Mouse (Mus musculus): ENCODE data around the gene Hdhd5. TPM values are rescaled to one million over a fixed set of nuclear protein-coding genes. Genes with fewer than 3 reads are reported as not detected.

Hdhd5 gene
- total and polyA plus RNA-seq, 2 experiments from 2014 or later, result 11.3 to 26.6 TPM

DNA sequence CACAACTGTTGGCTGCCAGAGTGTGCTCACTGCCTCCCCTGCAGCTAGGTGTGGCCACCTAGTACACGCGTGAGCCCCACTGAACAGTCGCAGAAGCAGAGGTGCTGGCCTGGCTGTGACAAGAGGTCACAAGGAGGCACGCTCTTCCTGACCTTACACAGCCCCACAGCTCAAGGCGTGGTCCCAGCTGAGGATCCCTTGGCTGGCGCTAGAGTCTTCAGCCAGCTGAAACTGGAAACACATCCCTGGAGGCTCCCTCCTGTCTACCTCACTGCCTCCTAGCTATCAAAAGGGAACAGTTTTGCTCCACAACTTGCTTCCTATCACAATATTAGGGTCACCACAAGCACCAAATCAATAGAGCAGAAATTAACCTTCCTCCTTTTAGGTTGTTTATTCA, 19.9 kb downstream of the Hdhd5 start:
- Histone ChIP-seq H3K36me3 (replicated peaks; ENCODE audit: control insufficient read depth, insufficient read depth, low read length) (0 out of 2 replicates have a peak, but pooled peaks cover 27% of the 10 kb centered on the region), H3K27ac (ENCODE audit: low read depth) (no peak overlapping the region), H3K9ac (replicated peaks; ENCODE audit: low read depth, low read length) (no peak overlapping the region), H3K4me2 (ENCODE audit: low read depth, low read length) (no peak overlapping the region), H3K27me3 (ENCODE audit: control insufficient read depth, insufficient read depth, low read length) (no peaks in the 10 kb centered on the region), H3K4me3 (ENCODE audit: low read depth, low read length) (no peak overlapping the region), H3K9me3 (replicated peaks; ENCODE audit: control insufficient read depth, low read length) (no peaks in the 10 kb centered on the region), H3K4me1 (ENCODE audit: control insufficient read depth, insufficient read depth) (no peaks in the 10 kb centered on the region)
- TF ChIP-seq EP300 (IDR thresholded peaks at IDR 0.05; ENCODE audit: low read depth) (no peak), CTCF (IDR thresholded peaks at IDR 0.05; ENCODE audit: low read depth) (no peak)
- WGBS, result 89% methylated on average over 6 of the region's 6 CpGs
- DNase-seq (ENCODE audit: low spot score) (no peak), ATAC-seq (ENCODE audit: insufficient read depth, low read depth) (no peak)

DNA sequence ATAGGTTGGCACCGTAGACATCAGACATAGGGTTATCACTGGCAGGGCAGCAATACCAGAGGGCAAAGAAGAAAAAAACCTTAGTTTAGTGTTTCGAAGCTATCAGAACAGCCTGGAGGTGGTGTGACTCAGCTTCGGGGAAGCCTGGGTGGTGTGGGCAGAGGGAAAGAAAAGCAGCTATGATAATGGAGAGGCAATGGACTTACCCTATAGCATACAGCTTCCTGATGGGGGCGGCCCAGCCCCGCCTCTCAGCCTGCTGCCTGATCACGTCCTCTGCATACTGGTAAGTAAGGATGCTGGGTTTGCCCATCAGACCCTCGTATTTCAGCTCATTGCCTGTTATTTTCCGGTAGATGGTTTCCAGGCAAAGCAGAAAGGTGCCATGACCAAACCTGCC, 20.7 kb downstream of the Hdhd5 start:
- Histone ChIP-seq H3K27ac (ENCODE audit: low read depth) (no peak overlapping the region), H3K9me3 (replicated peaks; ENCODE audit: control insufficient read depth, low read length) (no peaks in the 10 kb centered on the region), H3K4me2 (ENCODE audit: low read depth, low read length) (no peak overlapping the region), H3K27me3 (ENCODE audit: control insufficient read depth, insufficient read depth, low read length) (no peaks in the 10 kb centered on the region), H3K4me3 (ENCODE audit: low read depth, low read length) (no peak overlapping the region), H3K36me3 (replicated peaks; ENCODE audit: control insufficient read depth, insufficient read depth, low read length) (0 out of 2 replicates have a peak, but pooled peaks cover 27% of the 10 kb centered on the region), H3K9ac (replicated peaks; ENCODE audit: low read depth, low read length) (no peak overlapping the region), H3K4me1 (ENCODE audit: control insufficient read depth, insufficient read depth) (no peaks in the 10 kb centered on the region)
- no peak for ATAC-seq (ENCODE audit: insufficient read depth, low read depth)
- no peak for TF ChIP-seq EP300 (IDR thresholded peaks at IDR 0.05; ENCODE audit: low read depth)
- TF ChIP-seq CTCF (IDR thresholded peaks at IDR 0.05; ENCODE audit: low read depth), result no peak
- DNase-seq (ENCODE audit: low spot score), result no peak
- WGBS, result 81% methylated on average over 8 of the region's 8 CpGs

DNA sequence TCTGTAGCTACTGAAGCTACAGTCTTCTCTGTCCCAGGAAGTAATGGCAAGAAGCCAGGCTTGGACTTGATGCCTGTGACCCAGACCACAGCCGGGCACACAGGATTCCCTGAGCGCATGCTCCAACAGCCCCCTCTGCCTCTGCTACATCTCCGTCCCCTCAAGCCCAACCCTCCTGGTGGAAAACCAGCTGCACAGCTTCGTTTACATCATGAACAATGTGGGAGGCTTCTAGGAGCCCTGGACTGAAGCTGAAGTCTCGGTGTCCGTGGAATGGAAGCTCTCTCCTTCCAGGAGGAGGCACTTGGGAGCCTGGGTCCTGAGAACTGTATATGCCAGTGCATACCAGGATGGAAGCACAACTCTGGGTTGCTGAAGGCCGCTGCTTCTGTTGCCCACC, 21.1 kb downstream of the Hdhd5 start:
- no peaks in the 10 kb centered on the region for H3K27me3 ChIP-seq (ENCODE audit: control insufficient read depth, insufficient read depth, low read length)
- DNase-seq (ENCODE audit: low spot score) (no peak), ATAC-seq (ENCODE audit: insufficient read depth, low read depth) (no peak)
- no peaks in the 10 kb centered on the region for H3K9me3 ChIP-seq (replicated peaks; ENCODE audit: control insufficient read depth, low read length)
- TF ChIP-seq CTCF (IDR thresholded peaks at IDR 0.05; ENCODE audit: low read depth) (no peak), EP300 (IDR thresholded peaks at IDR 0.05; ENCODE audit: low read depth) (no peak)
- 0 out of 2 replicates have a peak, but pooled peaks cover 27% of the 10 kb centered on the region for H3K36me3 ChIP-seq (replicated peaks; ENCODE audit: control insufficient read depth, insufficient read depth, low read length)
- no peak overlapping the region for H3K9ac ChIP-seq (replicated peaks; ENCODE audit: low read depth, low read length)
- WGBS, result 84% methylated on average over 7 of the region's 7 CpGs
- H3K4me1 ChIP-seq (ENCODE audit: control insufficient read depth, insufficient read depth), result no peaks in the 10 kb centered on the region
- H3K4me3 ChIP-seq (ENCODE audit: low read depth, low read length), result no peak overlapping the region
- no peak overlapping the region for H3K27ac ChIP-seq (ENCODE audit: low read depth)
- H3K4me2 ChIP-seq (ENCODE audit: low read depth, low read length), result no peak overlapping the region

DNA sequence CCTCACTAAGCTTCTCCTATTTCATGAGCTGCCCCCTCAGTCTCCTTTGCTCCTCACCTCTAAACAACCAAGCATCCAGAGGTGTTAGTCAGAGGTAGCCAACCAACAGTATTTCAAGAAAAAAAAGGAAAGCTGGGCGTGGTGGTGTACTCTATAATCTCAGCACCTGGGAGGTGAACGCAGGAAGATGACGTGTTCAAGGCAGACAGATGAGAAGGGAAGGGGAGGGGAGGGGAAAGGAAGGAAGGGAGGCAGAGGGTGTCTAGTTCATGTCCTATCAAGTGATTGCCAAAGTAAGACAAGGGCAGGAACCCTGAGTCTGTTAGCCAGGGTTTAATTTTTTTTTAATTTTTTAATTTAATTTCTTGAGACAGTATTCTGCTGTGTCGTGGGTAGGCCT, 22.5 kb downstream of the Hdhd5 start:
- ATAC-seq (ENCODE audit: insufficient read depth, low read depth) (no peak), DNase-seq (ENCODE audit: low spot score) (no peak)
- no peaks in the 10 kb centered on the region for H3K9me3 ChIP-seq (replicated peaks; ENCODE audit: control insufficient read depth, low read length)
- no peaks in the 10 kb centered on the region for H3K27me3 ChIP-seq (ENCODE audit: control insufficient read depth, insufficient read depth, low read length)
- H3K4me2 ChIP-seq (ENCODE audit: low read depth, low read length), result no peak overlapping the region
- H3K27ac ChIP-seq (ENCODE audit: low read depth), result no peak overlapping the region
- no peaks in the 10 kb centered on the region for H3K4me1 ChIP-seq (ENCODE audit: control insufficient read depth, insufficient read depth)
- H3K4me3 ChIP-seq (ENCODE audit: low read depth, low read length), result no peak overlapping the region
- H3K36me3 ChIP-seq (replicated peaks; ENCODE audit: control insufficient read depth, insufficient read depth, low read length), result 0 out of 2 replicates have a peak, but pooled peaks cover 21% of the 10 kb centered on the region
- TF ChIP-seq CTCF (IDR thresholded peaks at IDR 0.05; ENCODE audit: low read depth), result no peak
- TF ChIP-seq EP300 (IDR thresholded peaks at IDR 0.05; ENCODE audit: low read depth), result no peak
- no peak overlapping the region for H3K9ac ChIP-seq (replicated peaks; ENCODE audit: low read depth, low read length)
- 80% methylated on average over 4 of the region's 4 CpGs for WGBS

DNA sequence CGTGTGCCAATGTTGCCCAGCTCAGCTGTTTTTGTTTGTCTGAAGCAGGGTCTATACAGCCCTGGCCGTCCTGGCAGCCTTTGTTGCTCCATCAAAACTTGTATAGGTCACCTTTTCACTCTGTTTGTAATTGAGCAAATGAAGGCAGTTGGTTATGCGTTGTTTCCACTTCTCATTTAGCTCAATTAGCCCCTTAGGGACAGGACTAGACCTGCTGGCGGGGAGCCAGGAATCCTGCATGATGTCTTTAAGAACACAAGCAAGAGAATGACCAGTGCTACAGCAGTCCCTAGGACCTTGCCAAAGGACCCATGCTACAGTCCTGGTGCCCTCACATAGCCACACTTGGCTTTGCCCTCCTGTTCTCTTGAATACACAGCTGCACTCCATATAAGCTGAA, 25.6 kb downstream of the Hdhd5 start:
- Histone ChIP-seq H3K9me3 (replicated peaks; ENCODE audit: control insufficient read depth, low read length) (0 out of 2 replicates have a peak, but pooled peaks cover 3% of the 10 kb centered on the region), H3K4me1 (ENCODE audit: control insufficient read depth, insufficient read depth) (no peaks in the 10 kb centered on the region), H3K9ac (replicated peaks; ENCODE audit: low read depth, low read length) (no peak overlapping the region), H3K27ac (ENCODE audit: low read depth) (no peak overlapping the region), H3K4me3 (ENCODE audit: low read depth, low read length) (no peak overlapping the region), H3K36me3 (replicated peaks; ENCODE audit: control insufficient read depth, insufficient read depth, low read length) (0 out of 2 replicates have a peak, but pooled peaks cover 7% of the 10 kb centered on the region), H3K27me3 (ENCODE audit: control insufficient read depth, insufficient read depth, low read length) (no peaks in the 10 kb centered on the region), H3K4me2 (ENCODE audit: low read depth, low read length) (no peak overlapping the region)
- DNase-seq (ENCODE audit: low spot score), result no peak
- ATAC-seq (ENCODE audit: insufficient read depth, low read depth), result no peak
- WGBS, result 56% methylated on average over 4 of the region's 4 CpGs
- TF ChIP-seq CTCF (IDR thresholded peaks at IDR 0.05; ENCODE audit: low read depth), result no peak
- no peak for TF ChIP-seq EP300 (IDR thresholded peaks at IDR 0.05; ENCODE audit: low read depth)

DNA sequence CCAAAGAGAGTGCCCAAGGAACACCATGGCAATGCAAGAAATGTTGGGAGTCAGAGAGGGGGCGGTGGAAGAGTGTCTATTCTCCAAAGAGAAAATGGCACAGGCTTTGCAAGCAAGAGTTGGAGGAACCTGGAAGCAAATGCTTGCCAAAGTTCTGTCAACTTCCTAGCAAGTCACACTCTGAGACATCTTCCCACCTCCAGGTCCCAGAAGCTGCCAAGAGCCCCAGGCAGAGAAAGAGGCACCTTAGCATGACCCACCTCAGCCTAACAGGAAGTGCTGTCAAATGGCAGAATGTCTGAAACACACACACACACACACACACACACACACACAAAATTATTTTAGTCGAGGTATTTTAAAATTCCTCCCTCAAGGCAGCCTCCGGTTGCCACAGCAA, 27.1 kb downstream of the Hdhd5 start:
- TF ChIP-seq CTCF (IDR thresholded peaks at IDR 0.05; ENCODE audit: low read depth), result no peak
- no peak for TF ChIP-seq EP300 (IDR thresholded peaks at IDR 0.05; ENCODE audit: low read depth)
- no peak for ATAC-seq (ENCODE audit: insufficient read depth, low read depth)
- 62% methylated on average over 3 of the region's 3 CpGs for WGBS
- H3K27me3 ChIP-seq (ENCODE audit: control insufficient read depth, insufficient read depth, low read length), result no peaks in the 10 kb centered on the region
- no peak overlapping the region for H3K9ac ChIP-seq (replicated peaks; ENCODE audit: low read depth, low read length)
- no peak for DNase-seq (ENCODE audit: low spot score)
- no peak overlapping the region for H3K4me3 ChIP-seq (ENCODE audit: low read depth, low read length)
- no peaks in the 10 kb centered on the region for H3K36me3 ChIP-seq (replicated peaks; ENCODE audit: control insufficient read depth, insufficient read depth, low read length)
- no peak overlapping the region for H3K4me2 ChIP-seq (ENCODE audit: low read depth, low read length)
- H3K4me1 ChIP-seq (ENCODE audit: control insufficient read depth, insufficient read depth), result no peaks in the 10 kb centered on the region
- no peak overlapping the region for H3K27ac ChIP-seq (ENCODE audit: low read depth)
- 0 out of 2 replicates have a peak, but pooled peaks cover 7% of the 10 kb centered on the region for H3K9me3 ChIP-seq (replicated peaks; ENCODE audit: control insufficient read depth, low read length)

All from heart, postnatal 0 days (tissue).